Mouse (Mus musculus): ENCODE results near the gene Bves. TPM values are rescaled to one million over a fixed set of nuclear protein-coding genes. Genes with fewer than 3 reads are reported as not detected.

Gene Bves
- total and polyA plus RNA-seq, 2 experiments from 2014 or later, result 1.1 to 2.0 TPM

- Histone ChIP-seq H3K27ac (no peak overlapping the region), H3K4me2 (ENCODE audit: low read depth, low read length) (no peak overlapping the region), H3K4me1 (ENCODE audit: insufficient read depth, low read length) (no peaks in the 10 kb centered on the region), H3K27me3 (ENCODE audit: insufficient read depth, low read length) (no peaks in the 10 kb centered on the region), H3K9ac (replicated peaks; ENCODE audit: low read length) (no peak overlapping the region), H3K4me3 (ENCODE audit: low read length) (no peak overlapping the region), H3K36me3 (ENCODE audit: insufficient read depth, low read length) (no peaks in the 10 kb centered on the region), H3K9me3 (ENCODE audit: low read length) (no peaks in the 10 kb centered on the region)
- ATAC-seq (peak; percentile 43; the same call in 1 of the 2 replicates), DNase-seq (ENCODE audit: low spot score) (peak; percentile 31)
- no peak for TF ChIP-seq CTCF (IDR thresholded peaks at IDR 0.05; ENCODE audit: low read depth)
- WGBS, result 45% methylated on average over 6 of the region's 6 CpGs
These were observed 37.1 kb upstream of the Bves start for GRCm38 (mm10) chr10:45298503-45298902.

DNA sequence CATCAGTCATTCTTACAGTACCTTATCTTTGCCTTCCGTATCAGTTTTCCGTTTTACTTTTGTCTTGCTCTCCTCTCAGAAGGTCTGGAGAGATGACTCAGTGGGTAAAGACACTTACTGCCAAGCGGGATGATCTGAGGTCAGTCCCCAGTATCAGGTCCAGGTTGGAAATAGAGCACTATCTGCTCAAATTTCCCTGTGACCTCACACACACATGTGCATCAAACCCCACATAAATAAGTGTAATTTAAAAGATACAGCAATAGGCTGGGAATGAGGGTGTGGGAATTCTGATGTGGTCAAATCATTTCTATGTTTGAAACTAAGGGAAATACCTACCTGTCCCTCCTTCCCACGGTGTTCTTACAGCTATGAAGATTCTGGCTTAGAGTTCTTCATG is 36.1 kb upstream of the Bves start:
- Histone ChIP-seq H3K4me2 (ENCODE audit: low read depth, low read length) (no peak overlapping the region), H3K9ac (replicated peaks; ENCODE audit: low read length) (no peak overlapping the region), H3K4me3 (ENCODE audit: low read length) (no peak overlapping the region), H3K9me3 (ENCODE audit: low read length) (no peaks in the 10 kb centered on the region), H3K4me1 (ENCODE audit: insufficient read depth, low read length) (no peaks in the 10 kb centered on the region), H3K27ac (no peak overlapping the region), H3K27me3 (ENCODE audit: insufficient read depth, low read length) (no peaks in the 10 kb centered on the region), H3K36me3 (ENCODE audit: insufficient read depth, low read length) (no peaks in the 10 kb centered on the region)
- WGBS, result 89% methylated on average over 4 of the region's 4 CpGs
- ATAC-seq (no peak), DNase-seq (ENCODE audit: low spot score) (no peak)
- no peak for TF ChIP-seq CTCF (IDR thresholded peaks at IDR 0.05; ENCODE audit: low read depth)

DNA sequence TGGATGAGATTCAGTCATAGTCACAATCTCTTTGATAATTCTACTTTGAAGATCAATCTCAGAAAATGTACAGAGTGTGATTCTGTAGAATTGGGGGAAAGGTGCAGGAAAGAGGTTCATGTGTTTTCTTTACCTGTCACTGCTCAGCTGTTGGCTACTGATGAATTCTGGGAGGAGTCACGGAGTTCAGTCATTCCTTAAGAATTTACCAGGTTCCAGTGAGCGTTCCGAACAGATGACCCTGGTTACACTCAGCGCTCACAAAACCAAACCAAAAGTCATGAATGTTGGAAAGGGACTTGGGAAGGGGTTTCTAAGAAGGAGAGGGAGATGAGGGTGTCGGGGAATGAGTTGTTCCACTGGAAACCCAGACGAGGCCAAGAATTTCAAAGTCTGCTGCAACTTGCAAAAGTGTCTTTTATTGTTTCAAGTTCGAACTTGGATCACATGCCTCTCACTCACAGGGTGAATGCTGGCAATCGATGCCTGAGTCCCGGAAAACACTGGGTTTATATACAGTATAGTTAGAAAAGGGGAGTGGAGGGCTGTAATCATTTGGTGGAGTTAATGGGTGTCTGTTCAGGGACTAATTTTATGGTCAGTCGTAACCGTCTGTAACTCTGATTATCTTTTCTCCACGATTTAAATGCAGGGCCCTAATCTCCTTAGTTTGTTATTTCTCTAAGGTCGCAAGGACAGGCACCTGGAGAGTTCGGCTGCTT is 32.1 kb upstream of the Bves start:
- no peak for TF ChIP-seq CTCF (IDR thresholded peaks at IDR 0.05; ENCODE audit: low read depth)
- no peak for DNase-seq (ENCODE audit: low spot score)
- Histone ChIP-seq H3K27me3 (ENCODE audit: insufficient read depth, low read length) (no peaks in the 10 kb centered on the region), H3K9me3 (ENCODE audit: low read length) (no peaks in the 10 kb centered on the region), H3K4me1 (ENCODE audit: insufficient read depth, low read length) (no peaks in the 10 kb centered on the region), H3K9ac (replicated peaks; ENCODE audit: low read length) (no peak overlapping the region), H3K27ac (no peak overlapping the region), H3K4me2 (ENCODE audit: low read depth, low read length) (no peak overlapping the region), H3K36me3 (ENCODE audit: insufficient read depth, low read length) (no peaks in the 10 kb centered on the region), H3K4me3 (ENCODE audit: low read length) (no peak overlapping the region)
- ATAC-seq, result no peak
- WGBS, result 72% methylated on average over 14 of the region's 14 CpGs

- Histone ChIP-seq H3K27ac (no peak overlapping the region), H3K27me3 (ENCODE audit: insufficient read depth, low read length) (no peaks in the 10 kb centered on the region), H3K9ac (replicated peaks; ENCODE audit: low read length) (no peak overlapping the region), H3K4me2 (ENCODE audit: low read depth, low read length) (no peak overlapping the region), H3K36me3 (ENCODE audit: insufficient read depth, low read length) (no peaks in the 10 kb centered on the region), H3K9me3 (ENCODE audit: low read length) (no peaks in the 10 kb centered on the region), H3K4me3 (ENCODE audit: low read length) (no peak overlapping the region), H3K4me1 (ENCODE audit: insufficient read depth, low read length) (no peaks in the 10 kb centered on the region)
- TF ChIP-seq CTCF (IDR thresholded peaks at IDR 0.05; ENCODE audit: low read depth), result no peak
- ATAC-seq, result no peak
- 70% methylated on average over 5 of the region's 5 CpGs for WGBS
- no peak for DNase-seq (ENCODE audit: low spot score)
These were observed 30.4 kb upstream of the Bves start for GRCm38 (mm10) chr10:45305173-45305572.

GRCm38 (mm10) chr10:45311129-45311528 is 24.4 kb upstream of the Bves start:
- peak; percentile 35 for DNase-seq (ENCODE audit: low spot score)
- ATAC-seq, result peak; percentile 25; the same call in 1 of the 2 replicates
- no peak for TF ChIP-seq CTCF (IDR thresholded peaks at IDR 0.05; ENCODE audit: low read depth)
- Histone ChIP-seq H3K4me3 (ENCODE audit: low read length) (no peak overlapping the region), H3K27ac (no peak overlapping the region), H3K4me2 (ENCODE audit: low read depth, low read length) (no peak overlapping the region), H3K36me3 (ENCODE audit: insufficient read depth, low read length) (no peaks in the 10 kb centered on the region), H3K4me1 (ENCODE audit: insufficient read depth, low read length) (0 out of 2 replicates have a peak, but pooled peaks cover 4% of the 10 kb centered on the region), H3K9me3 (ENCODE audit: low read length) (no peaks in the 10 kb centered on the region), H3K27me3 (ENCODE audit: insufficient read depth, low read length) (no peaks in the 10 kb centered on the region), H3K9ac (replicated peaks; ENCODE audit: low read length) (no peak overlapping the region)
- WGBS, result 51% methylated on average over 5 of the region's 5 CpGs

DNA sequence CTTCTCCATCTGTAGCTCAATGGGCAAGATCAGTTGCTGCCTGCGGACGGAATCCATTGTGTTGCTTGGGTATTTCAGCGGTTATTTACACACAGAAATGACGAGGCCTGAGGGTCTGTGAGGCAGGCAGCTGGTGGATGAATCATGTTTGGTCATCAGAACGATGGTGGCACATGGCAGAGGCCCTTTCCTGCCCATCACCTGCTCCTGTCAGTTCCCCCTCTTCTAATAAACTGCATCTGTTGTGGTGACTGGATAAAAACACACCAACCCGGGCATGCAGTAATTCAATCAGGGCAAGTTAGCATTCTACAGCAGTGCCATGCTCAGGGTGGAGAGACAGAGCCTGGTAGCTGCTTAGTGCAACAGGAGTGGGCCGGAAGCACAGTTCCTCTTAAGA is 23.9 kb upstream of the Bves start:
- DNase-seq (ENCODE audit: low spot score) (peak; percentile 24), ATAC-seq (peak; percentile 83)
- Histone ChIP-seq H3K36me3 (ENCODE audit: insufficient read depth, low read length) (no peaks in the 10 kb centered on the region), H3K27me3 (ENCODE audit: insufficient read depth, low read length) (no peaks in the 10 kb centered on the region), H3K27ac (no peak overlapping the region), H3K4me3 (ENCODE audit: low read length) (no peak overlapping the region), H3K9ac (replicated peaks; ENCODE audit: low read length) (no peak overlapping the region), H3K4me1 (ENCODE audit: insufficient read depth, low read length) (0 out of 2 replicates have a peak, but pooled peaks cover 4% of the 10 kb centered on the region), H3K4me2 (ENCODE audit: low read depth, low read length) (no peak overlapping the region), H3K9me3 (ENCODE audit: low read length) (no peaks in the 10 kb centered on the region)
- no peak for TF ChIP-seq CTCF (IDR thresholded peaks at IDR 0.05; ENCODE audit: low read depth)
- 49% methylated on average over 7 of the region's 7 CpGs for WGBS

- no peak for TF ChIP-seq CTCF (IDR thresholded peaks at IDR 0.05; ENCODE audit: low read depth)
- H3K9me3 ChIP-seq (ENCODE audit: low read length), result no peaks in the 10 kb centered on the region
- H3K4me3 ChIP-seq (ENCODE audit: low read length), result no peak overlapping the region
- WGBS, result 92% methylated on average over 16 of the region's 16 CpGs
- ATAC-seq, result no peak
- no peaks in the 10 kb centered on the region for H3K27me3 ChIP-seq (ENCODE audit: insufficient read depth, low read length)
- no peaks in the 10 kb centered on the region for H3K36me3 ChIP-seq (ENCODE audit: insufficient read depth, low read length)
- DNase-seq (ENCODE audit: low spot score), result no peak
- H3K4me1 ChIP-seq (ENCODE audit: insufficient read depth, low read length), result 0 out of 2 replicates have a peak, but pooled peaks cover 4% of the 10 kb centered on the region
- no peak overlapping the region for H3K27ac ChIP-seq
- no peak overlapping the region for H3K4me2 ChIP-seq (ENCODE audit: low read depth, low read length)
- H3K9ac ChIP-seq (replicated peaks; ENCODE audit: low read length), result no peak overlapping the region
These were observed 20.7 kb upstream of the Bves start for GRCm38 (mm10) chr10:45314865-45315264.

Measured in hindbrain, postnatal 0 days (tissue).